Mouse (Mus musculus) C2C12 (cell line): Measurements from ENCODE around the gene Tnfsf13b. TPM values are rescaled to one million over a fixed set of nuclear protein-coding genes. Genes with fewer than 3 reads are reported as not detected.

Experiments used
- H3K27me3 ChIP-seq: one replicate; pipeline ENCODE4 v1.6.1; 2011; ENCODE audit not compliant: control insufficient read depth, insufficient read depth, insufficient read length
- H3K36me3 ChIP-seq: one replicate; pipeline ENCODE4 v1.6.1; 2011; ENCODE audit not compliant: control insufficient read depth, insufficient read depth
- H3K4me3 ChIP-seq: one replicate; pipeline ENCODE4 v1.5.1; 2011; ENCODE audit warnings: mild to moderate bottlenecking, control low read depth; ENCODE audit not compliant: poor library complexity, insufficient read depth, severe bottlenecking
- H3K79me2 ChIP-seq: one replicate; pipeline ENCODE4 v1.6.1; 2011; ENCODE audit not compliant: control insufficient read depth, insufficient read depth
- H3K79me3 ChIP-seq: one replicate; pipeline ENCODE4 v1.6.1; 2011; ENCODE audit warnings: low read depth, control low read depth
- H3ac ChIP-seq: one replicate; pipeline ENCODE3; 2011; ENCODE audit warnings: low read depth; ENCODE audit not compliant: control insufficient read depth, insufficient read length
- CEBPB ChIP-seq: IDR thresholded peaks from one replicate; pipeline ENCODE4 v1.6.1; 2011; ENCODE audit warnings: low read depth, mild to moderate bottlenecking, control low read depth, moderate library complexity
- CTCF ChIP-seq: IDR thresholded peaks from one replicate; pipeline ENCODE4 v1.5.1; 2011; ENCODE audit not compliant: control insufficient read depth, insufficient read depth, insufficient read length
- FOSL1 ChIP-seq: IDR thresholded peaks from one replicate; pipeline ENCODE4 v1.8.0; 2011; ENCODE audit warnings: mild to moderate bottlenecking, low read length; ENCODE audit not compliant: poor library complexity, insufficient read depth, severe bottlenecking
- MAX ChIP-seq: IDR thresholded peaks from one replicate; pipeline ENCODE4 v1.6.1; 2011; ENCODE audit warnings: mild to moderate bottlenecking, control low read depth
- MYOD1 ChIP-seq: IDR thresholded peaks from one replicate; pipeline ENCODE4 v1.6.1; 2011; ENCODE audit warnings: low read depth; ENCODE audit not compliant: control insufficient read depth, insufficient read length
- MYOG ChIP-seq: IDR thresholded peaks from one replicate; pipeline ENCODE4 v1.6.1; 2011; ENCODE audit not compliant: control insufficient read depth, insufficient read length; ENCODE audit errors: extremely low read depth
- USF1 ChIP-seq: IDR thresholded peaks from one replicate; pipeline ENCODE4 v1.6.1; 2011; ENCODE audit warnings: low read depth, mild to moderate bottlenecking, control low read depth, moderate library complexity
- polyA plus RNA-seq: library from polyadenylated mRNA; unstranded; fragments of >200 nt; fragmentation: generic; extraction: Trizol; gene quantifications from one replicate; pipeline ENCODE4 v1.2.1, GENCODE M21; 2012; ENCODE audit warnings: missing spikeins

Gene Tnfsf13b
- polyA plus RNA-seq, 1 experiment, result 0.04 TPM

- H3K27me3 ChIP-seq, result no peaks in the 10 kb centered on the region
- peak overlapping the region; percentile 78 for H3K4me3 ChIP-seq
Measured at GRCm38 (mm10) chr8:9975898-9976611, 30.2 kb upstream of the Tnfsf13b start.

GRCm38 (mm10) chr8:9977016-9977415 is 29.3 kb upstream of the Tnfsf13b start:
- peak overlapping the region; percentile 87 for H3K4me3 ChIP-seq
- H3K79me3 ChIP-seq, result peaks cover 46% of the 10 kb centered on the region
- peaks cover 12% of the 10 kb centered on the region for H3K36me3 ChIP-seq
- peak overlapping the region; percentile 65 for H3ac ChIP-seq
- no peak for TF ChIP-seq MYOD1
- no peak for TF ChIP-seq MAX
- TF ChIP-seq CTCF, result no peak
- no peak for TF ChIP-seq FOSL1
- no peak for TF ChIP-seq MYOG
- no peak for TF ChIP-seq USF1
- TF ChIP-seq CEBPB, result no peak
- no peaks in the 10 kb centered on the region for H3K27me3 ChIP-seq
- H3K79me2 ChIP-seq, result peaks cover 59% of the 10 kb centered on the region

More at GRCm38 (mm10) chr8:9975898-9976611, 30.2 kb upstream of the Tnfsf13b start:
- Histone ChIP-seq H3K79me2 (peaks cover 49% of the 10 kb centered on the region), H3K79me3 (peaks cover 36% of the 10 kb centered on the region), H3ac (peak overlapping the region; percentile 91), H3K36me3 (peaks cover 12% of the 10 kb centered on the region)
- TF ChIP-seq CTCF, result peak; percentile 86
- no peak for TF ChIP-seq MYOD1
- no peak for TF ChIP-seq USF1
- no peak for TF ChIP-seq CEBPB
- TF ChIP-seq FOSL1, result no peak
- TF ChIP-seq MYOG, result no peak
- TF ChIP-seq MAX, result no peak

- peaks cover 66% of the 10 kb centered on the region for H3K79me2 ChIP-seq
- H3K27me3 ChIP-seq, result no peaks in the 10 kb centered on the region
- H3ac ChIP-seq, result peak within 1 kb of the TSS; percentile 88
- peaks cover 53% of the 10 kb centered on the region for H3K79me3 ChIP-seq
- no peak for TF ChIP-seq MYOD1
- TF ChIP-seq MAX, result peak; percentile 25
- TF ChIP-seq MYOG, result no peak
- TF ChIP-seq USF1, result no peak
- peak within 1 kb of the TSS; percentile 87 for H3K4me3 ChIP-seq
- H3K36me3 ChIP-seq, result peaks cover 7% of the 10 kb centered on the region
Measured at GRCm38 (mm10) chr8:9977573-9978314, 28.5 kb upstream of the Tnfsf13b start, which contains the start of the genes Lig4 and Abhd13. Gene Lig4, minus strand, starts transcription at chr8:9977686. Gene Abhd13, plus strand, starts transcription at chr8:9977707.

- TF ChIP-seq USF1 (no peak), CEBPB (no peak), MYOG (no peak), MAX (no peak), CTCF (no peak), FOSL1 (no peak), MYOD1 (no peak)
- Histone ChIP-seq H3K79me3 (peaks cover 61% of the 10 kb centered on the region), H3K27me3 (no peaks in the 10 kb centered on the region), H3K79me2 (peaks cover 75% of the 10 kb centered on the region), H3ac (peak overlapping the region; percentile 88), H3K36me3 (no peaks in the 10 kb centered on the region), H3K4me3 (peak overlapping the region; percentile 87)
Measured at GRCm38 (mm10) chr8:9978475-9979230, 27.6 kb upstream of the Tnfsf13b start.

DNA sequence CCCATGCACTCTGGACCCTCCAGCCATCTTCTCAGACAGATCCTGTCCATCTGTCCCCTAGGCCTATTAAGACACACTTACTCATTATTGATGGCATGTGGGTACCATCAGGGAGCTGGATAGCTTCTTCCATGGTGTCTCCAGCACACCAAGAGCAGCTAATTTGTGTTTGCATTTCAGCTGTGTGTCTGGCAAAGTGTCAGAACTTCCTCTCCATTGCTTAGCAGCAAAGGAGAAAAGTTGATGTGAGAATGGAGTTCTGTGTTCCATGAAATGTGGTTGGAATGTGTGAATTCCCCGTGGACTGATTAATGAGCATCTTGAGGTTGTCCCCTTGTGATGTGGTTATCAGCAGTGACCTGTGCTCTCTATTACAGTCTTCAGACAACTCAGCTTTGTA is 26.5 kb upstream of the Tnfsf13b start:
- no peaks in the 10 kb centered on the region for H3K27me3 ChIP-seq
- no peak overlapping the region for H3ac ChIP-seq
- no peaks in the 10 kb centered on the region for H3K36me3 ChIP-seq
- TF ChIP-seq MYOG (no peak), CTCF (no peak), USF1 (no peak), MYOD1 (no peak), FOSL1 (no peak), CEBPB (no peak), MAX (no peak)
- peaks cover 68% of the 10 kb centered on the region for H3K79me3 ChIP-seq
- peaks cover 84% of the 10 kb centered on the region for H3K79me2 ChIP-seq
- no peak overlapping the region for H3K4me3 ChIP-seq
